Mouse (Mus musculus) stomach, postnatal 0 days (tissue): ENCODE measurements around the gene Aff4.

Source experiments
- CTCF ChIP-seq: IDR thresholded peaks from 2 replicates; pipeline ENCODE4 v1.5.1; 2016; ENCODE audit warnings: antibody characterized with exemption, low read depth, mild to moderate bottlenecking, moderate library complexity
- EP300 ChIP-seq: optimal IDR thresholded peaks from 2 replicates; pipeline ENCODE3; 2016; ENCODE audit warnings: antibody characterized with exemption

- TF ChIP-seq CTCF (no peak), EP300 (no peak)
These were observed 99.6 kb downstream of the Aff4 start for GRCm38 (mm10) chr11:53450070-53450705.
